Mouse (Mus musculus) forebrain, postnatal 0 days (tissue): ENCODE data around the gene Ankrd2. TPM values are rescaled to one million over a fixed set of nuclear protein-coding genes. Genes with fewer than 3 reads are reported as not detected.

Source experiments
- ATAC-seq: fragments of 200-750 bp; cut with Nextera tagmentation; 2 replicates; pipeline ENCODE4 v1.8.0; 2017; ENCODE audit warnings: mild to moderate bottlenecking, moderate library complexity
- DNase-seq: peaks from one replicate; pipeline ENCODE4 v3.0.0-alpha.2; 2015
- H3K27ac ChIP-seq: fragments of 300-500 bp; sonication (generic); 2 replicates; pipeline ENCODE4 v1.5.1; 2014; ENCODE audit warnings: low read depth, mild to moderate bottlenecking, antibody characterized with exemption, low read length, moderate library complexity, mixed read lengths
- H3K27me3 ChIP-seq: fragments of 300-500 bp; sonication (generic); 2 replicates; pipeline ENCODE4 v1.6.1; 2014; ENCODE audit warnings: mild to moderate bottlenecking, low read length, mixed read lengths; ENCODE audit not compliant: insufficient read depth
- H3K36me3 ChIP-seq: fragments of 300-500 bp; sonication (generic); 2 replicates; pipeline ENCODE4 v1.6.1; 2014; ENCODE audit warnings: mild to moderate bottlenecking, moderate library complexity; ENCODE audit not compliant: insufficient read depth
- H3K4me1 ChIP-seq: fragments of 300-500 bp; sonication (generic); 2 replicates; pipeline ENCODE4 v1.6.1; 2014; ENCODE audit warnings: antibody characterized with exemption; ENCODE audit not compliant: insufficient read depth
- H3K4me2 ChIP-seq: fragments of 300-500 bp; sonication (generic); 2 replicates; pipeline ENCODE4 v1.6.1; 2014; ENCODE audit warnings: low read depth, mild to moderate bottlenecking, moderate library complexity
- H3K4me3 ChIP-seq: fragments of 300-500 bp; sonication (generic); 2 replicates; pipeline ENCODE4 v1.5.1; 2014; ENCODE audit warnings: low read depth, low read length, mixed read lengths
- H3K9ac ChIP-seq: fragments of 300-500 bp; sonication (generic); 2 replicates; pipeline ENCODE4 v1.6.1; 2014; ENCODE audit warnings: mild to moderate bottlenecking
- H3K9me3 ChIP-seq: fragments of 300-500 bp; sonication (generic); 2 replicates; pipeline ENCODE4 v1.6.1; 2016; ENCODE audit warnings: low read length
- CTCF ChIP-seq: sonication (generic); IDR thresholded peaks from 2 replicates; pipeline ENCODE4 v1.5.1; 2016; ENCODE audit warnings: antibody characterized with exemption, control low read depth, low read depth
- WGBS: fragments of 180-500 bp; shearing (Covaris S2); extraction: QIAGEN DNeasy Blood & Tissue Kit; methylation state at CpG from one replicate; pipeline ENCODE4 v1.1.7; 2014; 5-methylcytosine and 5-hydroxymethylcytosine counted together
- polyA plus RNA-seq: library from polyadenylated mRNA; unstranded; fragments of >200 nt; fragmentation: Nextera tagmentation; extraction: Ambion mirVana; gene quantifications from 2 replicates; pipeline ENCODE4 v1.2.1, GENCODE M21; 2015
- total RNA-seq: library from RNA; depleted of rRNA; stranded (reverse); fragments of >200 nt; gene quantifications from 2 replicates; pipeline ENCODE4 v1.2.3, GENCODE M21; 2014

Gene Ankrd2
- total and polyA plus RNA-seq, 2 experiments from 2014 or later = 1.2 TPM; not detected in 1

DNA sequence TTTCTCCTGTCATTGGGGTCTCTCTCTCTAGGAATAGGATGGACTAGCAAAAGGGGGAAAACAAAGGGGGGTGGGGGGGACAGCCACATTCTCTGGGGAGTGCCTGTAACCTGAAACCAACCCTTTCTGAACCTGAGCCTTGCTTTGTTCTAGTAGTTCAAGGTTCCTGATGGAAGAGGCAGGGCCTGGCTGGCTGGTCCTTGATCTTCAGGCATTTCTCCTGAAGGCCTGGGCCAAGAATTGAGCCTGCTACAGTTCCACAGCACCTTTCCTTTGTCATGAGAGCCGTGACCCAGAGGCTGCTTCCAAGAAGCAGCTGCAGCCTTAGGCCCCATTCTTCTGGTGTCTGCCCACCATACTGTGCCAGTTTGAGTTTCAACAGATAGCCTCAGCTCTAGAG lies 40.3 kb upstream of the Ankrd2 start:
- ATAC-seq (no peak), DNase-seq (no peak)
- WGBS = 40% methylated on average over 1 of the region's 1 CpGs
- H3K36me3 ChIP-seq = no peaks in the 10 kb centered on the region
- no peaks in the 10 kb centered on the region for H3K27me3 ChIP-seq
- no peak for TF ChIP-seq CTCF
- H3K4me3 ChIP-seq = no peak overlapping the region
- no peak overlapping the region for H3K9ac ChIP-seq
- H3K4me2 ChIP-seq = no peak overlapping the region
- no peaks in the 10 kb centered on the region for H3K9me3 ChIP-seq
- H3K27ac ChIP-seq = no peak overlapping the region
- H3K4me1 ChIP-seq = no peaks in the 10 kb centered on the region

DNA sequence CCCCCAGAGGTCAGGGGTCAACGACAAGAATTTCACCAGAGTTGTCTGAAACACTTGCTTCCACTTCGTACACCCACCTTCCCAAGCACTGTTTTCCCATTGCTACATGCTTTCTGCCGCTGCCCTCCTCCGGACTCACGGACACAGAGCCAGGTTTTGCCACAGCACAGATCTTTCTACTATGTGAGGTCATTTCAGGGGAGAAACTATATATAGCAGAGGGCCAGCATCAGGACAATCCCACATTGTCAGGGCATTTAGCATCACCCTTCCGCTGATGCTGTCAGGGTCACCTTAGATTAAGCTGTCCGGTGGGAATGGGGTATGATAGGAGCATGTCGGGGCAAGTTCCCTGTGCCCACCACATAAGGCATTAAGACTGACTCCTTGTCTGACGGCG lies 38.7 kb upstream of the Ankrd2 start:
- H3K4me3 ChIP-seq = no peak overlapping the region
- no peaks in the 10 kb centered on the region for H3K9me3 ChIP-seq
- no peaks in the 10 kb centered on the region for H3K27me3 ChIP-seq
- no peaks in the 10 kb centered on the region for H3K36me3 ChIP-seq
- H3K4me1 ChIP-seq = no peaks in the 10 kb centered on the region
- DNase-seq (no peak), ATAC-seq (no peak)
- H3K9ac ChIP-seq = no peak overlapping the region
- no peak overlapping the region for H3K27ac ChIP-seq
- TF ChIP-seq CTCF = no peak
- 93% methylated on average over 10 of the region's 10 CpGs for WGBS
- no peak overlapping the region for H3K4me2 ChIP-seq

DNA sequence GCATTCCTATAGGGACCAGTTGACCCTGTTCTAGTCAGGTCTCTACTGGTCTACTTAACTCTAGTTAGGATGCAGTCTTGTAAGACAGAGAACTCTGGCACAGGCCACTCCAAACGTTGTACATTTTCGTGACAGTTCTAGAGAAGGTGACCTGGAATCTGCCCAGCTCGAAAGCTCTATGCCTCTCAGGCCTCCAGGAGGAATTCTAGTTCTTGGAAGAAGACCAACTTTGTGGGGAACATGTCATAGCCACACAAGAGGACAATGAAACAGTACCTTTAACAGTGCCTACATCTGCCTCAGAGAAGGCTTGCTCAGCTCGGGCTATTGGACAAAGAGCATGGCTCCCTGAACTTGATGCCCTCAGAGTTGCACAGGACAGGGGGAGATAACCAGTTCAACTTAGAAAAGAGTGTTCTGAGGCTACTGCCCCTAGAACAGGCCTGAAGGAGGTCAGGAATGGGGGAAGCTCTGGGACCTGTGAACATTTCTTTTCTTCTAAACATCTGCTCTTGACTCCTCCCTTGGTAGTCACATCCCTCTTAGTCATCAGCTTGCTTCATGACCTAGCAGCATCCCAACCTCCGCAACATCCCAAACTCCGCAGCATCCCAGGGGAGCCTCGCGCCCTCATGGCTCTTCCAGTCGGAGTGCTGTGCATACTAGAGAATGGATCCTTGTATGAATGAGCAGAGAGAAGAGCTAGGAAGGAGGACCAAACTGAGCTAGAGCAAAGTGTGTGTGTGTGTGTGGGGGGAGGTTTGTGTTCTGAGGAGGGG lies 36.8 kb upstream of the Ankrd2 start:
- ATAC-seq (no peak), DNase-seq (no peak)
- no peaks in the 10 kb centered on the region for H3K9me3 ChIP-seq
- H3K27me3 ChIP-seq = no peaks in the 10 kb centered on the region
- no peak for TF ChIP-seq CTCF
- no peak overlapping the region for H3K4me3 ChIP-seq
- no peaks in the 10 kb centered on the region for H3K4me1 ChIP-seq
- H3K27ac ChIP-seq = no peak overlapping the region
- no peak overlapping the region for H3K4me2 ChIP-seq
- no peaks in the 10 kb centered on the region for H3K36me3 ChIP-seq
- 83% methylated on average over 9 of the region's 9 CpGs for WGBS
- no peak overlapping the region for H3K9ac ChIP-seq

DNA sequence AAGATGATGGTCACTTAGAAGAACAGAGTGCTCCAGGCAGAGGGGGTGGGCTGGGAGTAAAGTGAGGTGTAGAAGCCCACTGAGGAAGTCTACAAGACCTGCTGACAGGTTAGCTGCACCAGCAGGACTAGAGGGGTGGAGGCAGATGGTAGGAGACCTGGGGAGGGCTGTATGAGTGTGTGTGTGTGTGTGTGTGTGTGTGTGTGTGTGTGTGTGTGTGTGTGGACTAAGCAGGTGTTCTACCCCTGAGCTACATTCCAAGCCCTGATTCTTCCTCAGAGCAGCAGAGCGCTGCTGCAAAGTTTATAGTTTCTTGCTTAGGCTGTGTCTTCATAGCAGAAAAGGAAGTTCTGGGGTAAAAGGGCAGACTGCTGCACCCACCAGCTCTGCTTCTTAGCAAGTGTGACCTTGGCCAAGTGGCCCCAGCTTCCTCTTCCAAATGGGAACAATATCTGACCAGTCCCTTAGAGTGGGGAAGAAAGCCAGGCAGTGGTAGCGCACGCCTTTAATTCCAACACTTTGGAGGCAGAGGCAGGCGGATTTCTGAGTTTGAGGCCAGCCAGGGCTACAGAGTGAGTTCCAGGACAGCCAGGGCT lies 36.0 kb upstream of the Ankrd2 start:
- H3K27me3 ChIP-seq = no peaks in the 10 kb centered on the region
- DNase-seq (no peak), ATAC-seq (no peak)
- no peaks in the 10 kb centered on the region for H3K4me1 ChIP-seq
- no peaks in the 10 kb centered on the region for H3K36me3 ChIP-seq
- H3K27ac ChIP-seq = no peak overlapping the region
- no peak overlapping the region for H3K9ac ChIP-seq
- no peak for TF ChIP-seq CTCF
- no peak overlapping the region for H3K4me2 ChIP-seq
- H3K4me3 ChIP-seq = no peak overlapping the region
- WGBS = 92% methylated on average over 4 of the region's 4 CpGs
- H3K9me3 ChIP-seq = no peaks in the 10 kb centered on the region

DNA sequence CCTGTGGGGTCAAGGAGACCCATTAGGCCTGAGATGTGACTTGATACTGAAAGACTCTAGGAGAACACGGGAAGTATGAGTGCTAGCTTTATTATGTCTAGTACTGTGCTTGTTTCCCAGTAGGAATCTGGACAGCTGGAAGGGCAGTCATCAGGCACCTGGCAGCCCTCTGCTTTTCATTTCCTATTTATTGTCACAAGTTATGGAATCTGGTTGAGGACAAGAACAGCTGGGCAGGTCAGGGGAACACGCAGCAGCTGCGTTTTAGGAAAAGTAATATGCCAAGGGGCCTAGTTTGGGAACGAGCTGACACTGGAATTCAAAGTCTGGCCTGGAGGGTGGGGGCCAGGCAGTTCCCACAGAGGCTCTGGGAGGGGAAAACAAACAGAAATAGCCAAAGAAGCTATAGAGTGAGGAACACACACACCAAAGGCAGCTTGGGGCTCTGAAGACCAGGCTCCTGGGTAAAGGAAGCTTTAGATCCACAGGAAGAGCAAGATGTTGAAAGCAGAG lies 35.3 kb upstream of the Ankrd2 start:
- Histone ChIP-seq H3K36me3 (no peaks in the 10 kb centered on the region), H3K9me3 (no peaks in the 10 kb centered on the region), H3K27ac (no peak overlapping the region), H3K9ac (no peak overlapping the region), H3K27me3 (no peaks in the 10 kb centered on the region), H3K4me1 (no peaks in the 10 kb centered on the region), H3K4me3 (no peak overlapping the region), H3K4me2 (no peak overlapping the region)
- TF ChIP-seq CTCF = no peak
- DNase-seq (no peak), ATAC-seq (no peak)
- 76% methylated on average over 4 of the region's 4 CpGs for WGBS

DNA sequence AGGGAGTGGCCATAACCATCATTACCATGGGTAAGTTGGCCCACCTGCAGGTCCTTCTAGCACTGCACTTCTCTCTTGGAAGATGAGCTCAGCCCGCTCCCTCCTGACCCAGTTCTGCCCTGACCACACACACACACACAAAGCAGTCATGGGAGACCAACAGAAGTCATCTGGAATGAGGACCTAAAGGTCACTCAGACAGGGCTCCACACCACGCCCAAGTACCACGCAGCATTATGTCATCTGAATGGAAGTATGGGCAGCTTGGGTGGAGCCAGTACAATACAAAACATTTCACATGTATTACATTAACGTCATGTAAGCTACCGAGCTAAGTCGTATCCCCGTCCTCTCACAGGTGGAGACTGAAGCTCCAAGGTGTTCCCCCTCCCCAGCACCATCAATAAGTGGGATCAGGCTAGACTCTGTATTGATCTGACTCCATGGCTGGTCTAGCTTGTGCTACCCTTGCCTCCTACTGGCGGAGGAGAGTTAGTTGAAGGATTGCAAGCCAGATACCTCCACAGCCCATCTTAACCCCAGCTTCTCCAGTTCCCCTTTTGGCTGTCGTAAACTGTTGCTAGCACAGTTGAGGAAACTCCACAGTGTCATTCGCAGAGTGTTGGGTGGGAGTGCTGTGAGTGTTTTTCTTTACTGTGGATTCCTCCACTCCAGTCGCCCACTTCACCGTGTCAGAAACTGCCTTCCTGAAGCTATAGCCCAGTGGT lies 34.4 kb upstream of the Ankrd2 start:
- WGBS = 91% methylated on average over 12 of the region's 12 CpGs
- no peak overlapping the region for H3K9ac ChIP-seq
- H3K4me2 ChIP-seq = no peak overlapping the region
- ATAC-seq = no peak
- H3K27ac ChIP-seq = no peak overlapping the region
- no peak for TF ChIP-seq CTCF
- H3K27me3 ChIP-seq = no peaks in the 10 kb centered on the region
- no peaks in the 10 kb centered on the region for H3K4me1 ChIP-seq
- no peak overlapping the region for H3K4me3 ChIP-seq
- DNase-seq = no peak
- H3K9me3 ChIP-seq = no peaks in the 10 kb centered on the region
- H3K36me3 ChIP-seq = no peaks in the 10 kb centered on the region

DNA sequence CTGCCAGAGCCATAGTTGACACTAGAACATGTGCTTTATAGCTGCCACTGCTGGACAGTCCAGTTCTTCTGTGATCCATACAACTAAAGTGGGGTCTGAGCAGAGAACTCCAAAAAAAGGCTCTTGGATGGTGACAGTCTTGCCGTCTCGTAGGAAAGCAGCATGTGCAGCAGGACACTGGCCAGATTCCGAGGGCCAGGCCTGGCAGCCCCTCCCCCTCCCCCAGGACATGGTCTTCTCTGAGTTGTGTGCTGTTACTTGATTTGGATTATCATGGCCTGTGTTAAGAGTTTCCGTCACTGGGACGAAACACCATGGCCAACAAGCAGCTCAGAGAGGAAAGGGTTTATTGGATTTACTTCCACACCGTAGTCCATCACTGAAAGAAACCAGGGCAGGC lies 31.5 kb upstream of the Ankrd2 start:
- no peaks in the 10 kb centered on the region for H3K9me3 ChIP-seq
- H3K36me3 ChIP-seq = no peaks in the 10 kb centered on the region
- no peaks in the 10 kb centered on the region for H3K27me3 ChIP-seq
- 76% methylated on average over 6 of the region's 6 CpGs for WGBS
- DNase-seq (no peak), ATAC-seq (no peak)
- no peaks in the 10 kb centered on the region for H3K4me1 ChIP-seq
- TF ChIP-seq CTCF = no peak
- no peak overlapping the region for H3K4me3 ChIP-seq
- no peak overlapping the region for H3K27ac ChIP-seq
- no peak overlapping the region for H3K4me2 ChIP-seq
- H3K9ac ChIP-seq = no peak overlapping the region
